Mouse (Mus musculus) kidney, postnatal 25 days (tissue): ENCODE data around the gene Tmem63b.

Experiments used
- DNase-seq, 2 experiments: peaks; one replicate each; pipeline ENCODE4 v3.0.0; 2021; ENCODE audit warnings: mixed read lengths in 2 of 2

Gene Tmem63b

DNA sequence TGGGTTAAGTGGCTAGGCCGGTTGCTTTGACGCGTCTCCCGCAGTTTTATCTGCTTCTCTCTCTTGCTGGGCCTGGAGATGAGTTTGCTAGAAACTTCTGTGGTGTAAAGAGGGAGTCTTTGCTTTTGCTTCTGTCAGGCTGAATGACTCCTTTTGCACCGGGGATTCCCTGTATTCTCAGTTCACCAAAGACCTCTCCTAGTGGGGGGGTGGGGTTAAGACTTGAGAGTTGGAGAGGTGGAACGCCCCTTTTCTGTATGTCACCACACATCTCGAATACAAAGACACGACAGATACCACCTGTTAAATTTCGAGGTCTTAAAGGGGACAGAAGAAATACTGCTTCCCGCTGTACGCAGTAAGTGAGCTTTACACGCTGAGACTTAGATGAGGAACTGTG is at the start of gene Tmem63b:
TSS of gene Tmem63b (minus strand) at position 190 of the 400 bp plus-strand sequence.
- no peak for DNase-seq

- peak; percentile 86 to 92 for DNase-seq
Measured at GRCm38 (mm10) chr17:45735382-45736310, 48.9 kb upstream of the Tmem63b start.

GRCm38 (mm10) chr17:45734881-45735280 is 48.2 kb upstream of the Tmem63b start:
- peak in 1 of 2 experiments; percentile 50 for DNase-seq

DNA sequence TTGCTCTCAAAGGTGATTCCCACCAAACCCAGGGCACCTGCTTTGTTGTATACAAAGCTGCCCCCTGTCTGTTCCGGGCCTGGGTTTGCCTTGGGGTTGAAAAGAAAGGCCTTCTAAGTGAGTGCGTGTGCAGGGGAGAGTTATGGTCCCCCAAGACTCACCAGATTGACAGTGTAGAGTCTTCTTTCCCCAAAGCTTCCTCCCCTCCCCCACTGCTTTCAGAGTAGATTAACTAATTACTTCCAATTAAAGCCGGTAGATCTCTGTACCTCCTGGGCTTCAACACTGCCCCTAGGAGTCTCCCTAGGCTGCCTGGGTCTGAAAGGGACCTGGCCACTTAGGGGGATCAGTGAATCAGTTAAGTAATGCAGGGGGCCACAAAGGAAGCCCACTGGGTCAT is 47.6 kb upstream of the Tmem63b start:
- no peak for DNase-seq

- DNase-seq = peak; percentile 74 to 87
Measured at GRCm38 (mm10) chr17:45733735-45734301, 47.1 kb upstream of the Tmem63b start, which contains the start of gene 1600014C23Rik. Gene 1600014C23Rik (minus strand): TSS chr17:45733844.

GRCm38 (mm10) chr17:45733038-45733734 is 46.5 kb upstream of the Tmem63b start:
- peak; percentile 34 to 69 for DNase-seq

GRCm38 (mm10) chr17:45731172-45731864 is 44.6 kb upstream of the Tmem63b start:
- peak; percentile 86 to 94 for DNase-seq

DNA sequence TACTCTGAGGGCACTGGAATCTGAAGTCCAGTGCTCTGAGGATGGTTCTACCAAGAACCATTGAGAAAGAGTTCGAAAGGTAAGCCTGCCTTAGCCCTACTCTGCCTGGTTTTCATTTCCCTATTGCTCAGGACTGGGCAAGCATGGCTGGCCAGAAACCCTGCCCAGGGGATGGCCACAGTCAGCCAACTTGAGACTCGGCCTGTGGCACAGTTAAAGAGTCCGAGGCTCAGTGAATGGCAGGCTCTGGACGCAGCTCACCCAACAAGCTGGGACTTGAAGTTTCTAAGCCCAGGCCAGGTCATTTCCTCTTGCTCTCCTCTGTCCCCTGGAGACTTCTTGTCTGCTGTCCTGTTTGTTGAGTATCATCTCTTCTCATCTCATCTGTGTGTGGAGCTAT is 44.0 kb upstream of the Tmem63b start:
- DNase-seq = no peak

GRCm38 (mm10) chr17:45729387-45729786 is 42.7 kb upstream of the Tmem63b start:
- DNase-seq = no peak

DNA sequence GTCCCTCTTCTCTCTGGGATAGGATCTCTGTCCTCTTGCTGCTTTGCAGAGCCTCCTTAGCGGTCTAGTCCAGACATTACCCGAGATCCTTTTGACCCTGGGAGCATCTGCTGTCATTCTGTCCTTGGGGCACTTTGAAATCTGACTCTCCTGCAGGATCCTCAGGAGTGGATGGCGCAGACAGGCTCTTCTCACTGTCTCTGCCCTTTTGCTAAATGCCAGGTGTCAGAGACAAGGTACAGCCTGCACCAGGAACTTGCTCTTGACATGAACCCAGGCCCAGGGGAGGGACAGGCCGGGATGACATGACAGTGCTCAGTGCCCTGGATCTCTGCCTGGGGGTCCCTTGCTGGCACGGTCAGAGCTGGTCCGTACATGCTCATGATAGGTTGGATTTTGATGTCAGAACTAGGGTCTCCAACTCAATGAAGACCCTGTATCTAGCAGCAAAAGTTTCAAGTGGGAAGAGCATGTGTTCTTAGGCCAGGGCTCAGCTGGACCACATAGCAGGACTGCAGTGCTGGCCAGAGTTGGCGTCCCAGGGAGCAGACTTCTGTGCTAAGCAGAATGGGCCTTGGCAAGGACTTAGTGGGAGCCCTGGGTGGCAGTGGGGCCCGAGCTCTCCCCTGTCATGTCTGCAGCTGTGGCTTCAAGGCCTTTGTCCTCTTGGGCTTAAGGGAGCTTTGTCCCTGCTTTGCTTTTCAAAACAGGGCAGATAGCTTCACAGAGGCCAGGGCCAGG is 41.4 kb upstream of the Tmem63b start:
- DNase-seq = no peak

DNA sequence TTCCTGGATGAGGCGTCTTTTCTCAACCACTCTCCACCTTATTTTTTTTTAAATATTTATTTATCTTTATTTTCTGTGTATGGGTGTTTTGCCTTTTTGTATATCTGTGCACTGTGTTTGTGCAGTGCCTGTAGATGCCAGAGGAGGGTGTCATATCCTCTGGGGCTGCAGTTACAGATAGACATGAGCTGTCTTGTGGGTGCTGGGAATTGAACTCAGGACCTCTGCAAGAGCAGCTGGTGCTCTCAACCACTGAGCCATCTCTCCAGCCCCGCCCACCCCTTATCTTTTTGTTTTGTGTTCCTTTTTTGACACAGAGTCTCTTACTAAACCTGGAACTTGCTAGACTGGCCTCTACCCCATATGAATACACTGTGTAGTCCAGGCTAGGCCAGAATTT is 40.8 kb upstream of the Tmem63b start:
- no peak for DNase-seq

GRCm38 (mm10) chr17:45726249-45726648 is 39.5 kb upstream of the Tmem63b start:
- no peak for DNase-seq

DNA sequence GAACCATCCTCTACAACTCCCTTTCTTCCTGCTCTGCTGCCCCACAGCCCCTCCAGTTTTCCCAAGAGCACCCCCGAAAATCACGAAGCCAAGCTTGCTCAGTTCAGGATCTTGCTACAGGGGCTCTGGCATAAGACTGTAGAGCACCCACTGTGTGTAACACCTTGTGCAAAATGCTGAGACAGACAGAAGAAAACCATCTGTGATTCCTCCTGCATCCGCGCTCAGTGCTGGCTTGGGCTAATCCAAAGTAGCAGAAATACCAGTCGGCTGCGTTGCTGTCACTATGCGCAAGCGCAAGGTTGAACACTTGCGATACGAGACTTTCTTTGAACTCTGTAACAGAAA is 37.8 kb upstream of the Tmem63b start:
- no peak for DNase-seq

DNA sequence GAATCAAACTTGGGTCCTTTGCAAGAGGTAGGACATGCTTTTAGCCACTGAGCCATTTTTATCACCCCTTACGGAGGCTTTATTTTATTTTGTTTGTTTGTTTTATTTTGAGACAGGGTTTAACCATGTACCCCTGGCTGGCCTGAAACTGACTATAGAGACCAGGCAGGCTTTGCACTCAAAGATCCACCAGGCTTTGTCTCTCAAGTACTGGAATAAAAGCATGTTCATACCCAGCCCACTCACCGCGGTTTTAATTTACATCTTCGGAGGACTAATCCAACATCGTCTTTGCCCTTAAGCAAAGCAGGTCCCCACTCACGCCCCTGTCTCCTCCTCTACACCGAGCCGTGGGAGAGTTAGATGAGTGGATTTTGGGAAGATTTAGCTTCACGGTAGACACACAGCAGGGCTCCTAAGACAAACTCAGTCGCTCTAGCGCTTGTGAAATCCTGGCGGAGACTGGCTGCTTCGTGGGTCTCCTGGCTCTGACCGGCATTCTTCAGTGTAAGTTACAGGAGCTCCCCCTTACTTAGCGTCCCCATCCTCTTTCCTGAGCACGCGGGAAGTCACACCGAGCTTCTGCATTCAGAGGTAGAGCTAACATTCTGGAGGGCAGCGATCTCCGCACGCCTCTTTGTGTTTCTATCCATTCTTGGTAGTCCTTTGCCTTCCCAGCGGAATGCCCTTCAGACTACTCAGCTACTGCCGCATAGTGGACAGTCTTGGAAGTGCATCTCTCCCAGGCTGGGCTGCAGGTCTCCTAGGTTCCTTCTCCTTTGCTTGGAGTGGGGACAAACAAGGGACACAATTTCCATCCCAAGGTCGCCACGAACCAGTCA is 37.2 kb upstream of the Tmem63b start:
- peak; percentile 80 to 90 for DNase-seq

DNA sequence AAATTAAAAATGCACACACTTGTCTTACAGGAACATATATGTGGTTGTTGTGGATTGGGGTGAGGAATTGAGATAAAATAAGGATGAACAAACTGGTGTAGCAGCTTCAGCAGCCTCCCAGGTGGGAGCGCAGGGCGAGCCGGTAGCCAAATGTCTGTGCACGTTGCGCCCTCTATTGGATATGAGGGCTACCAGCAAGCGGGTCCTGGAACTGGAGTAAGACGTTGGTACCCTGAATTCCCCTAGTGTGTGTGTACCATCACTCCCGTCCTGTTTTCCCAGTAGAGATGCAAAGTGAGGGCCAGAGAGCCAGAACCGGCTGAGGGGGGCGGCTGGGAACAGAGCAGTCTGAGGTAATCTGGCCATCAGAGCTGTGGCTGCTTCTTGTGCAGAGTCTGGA is 31.6 kb upstream of the Tmem63b start:
- DNase-seq = peak; percentile 77 to 82

- DNase-seq = no peak
Measured at GRCm38 (mm10) chr17:45711525-45711924, 24.8 kb upstream of the Tmem63b start.

- no peak for DNase-seq
Measured at GRCm38 (mm10) chr17:45710407-45710806, 23.7 kb upstream of the Tmem63b start.

DNA sequence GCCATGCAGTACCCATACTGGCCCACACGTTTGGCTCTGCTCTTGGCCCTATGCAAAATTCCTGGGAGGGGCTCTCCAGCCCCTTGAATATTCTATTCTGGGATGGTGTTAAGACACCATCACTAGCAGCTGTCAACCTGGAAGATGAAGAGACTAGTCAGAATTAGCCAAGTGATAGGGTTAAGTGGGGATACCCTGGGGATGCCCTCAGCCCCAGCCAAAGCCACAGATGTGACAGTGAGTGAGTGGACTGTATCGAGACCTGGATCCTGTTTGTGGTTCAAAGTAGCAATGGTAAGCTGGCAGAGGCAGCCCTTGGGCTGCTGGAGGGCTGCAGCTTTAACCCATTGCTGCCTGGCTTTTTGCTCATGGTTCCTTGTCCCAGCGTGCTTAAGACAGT is 23.1 kb upstream of the Tmem63b start:
- no peak for DNase-seq

- DNase-seq = no peak
Measured at GRCm38 (mm10) chr17:45708179-45708578, 21.5 kb upstream of the Tmem63b start.

- no peak for DNase-seq
Measured at GRCm38 (mm10) chr17:45707376-45707775, 20.7 kb upstream of the Tmem63b start.

- DNase-seq = no peak
Measured at GRCm38 (mm10) chr17:45706796-45707195, 20.1 kb upstream of the Tmem63b start.
